Mouse (Mus musculus) thymus, postnatal 25 days (tissue): ENCODE measurements around the gene Nup214.

ENCODE experiments used
- DNase-seq: peaks from one replicate; pipeline ENCODE4 v3.0.0; 2022

The Nup214 gene

DNA sequence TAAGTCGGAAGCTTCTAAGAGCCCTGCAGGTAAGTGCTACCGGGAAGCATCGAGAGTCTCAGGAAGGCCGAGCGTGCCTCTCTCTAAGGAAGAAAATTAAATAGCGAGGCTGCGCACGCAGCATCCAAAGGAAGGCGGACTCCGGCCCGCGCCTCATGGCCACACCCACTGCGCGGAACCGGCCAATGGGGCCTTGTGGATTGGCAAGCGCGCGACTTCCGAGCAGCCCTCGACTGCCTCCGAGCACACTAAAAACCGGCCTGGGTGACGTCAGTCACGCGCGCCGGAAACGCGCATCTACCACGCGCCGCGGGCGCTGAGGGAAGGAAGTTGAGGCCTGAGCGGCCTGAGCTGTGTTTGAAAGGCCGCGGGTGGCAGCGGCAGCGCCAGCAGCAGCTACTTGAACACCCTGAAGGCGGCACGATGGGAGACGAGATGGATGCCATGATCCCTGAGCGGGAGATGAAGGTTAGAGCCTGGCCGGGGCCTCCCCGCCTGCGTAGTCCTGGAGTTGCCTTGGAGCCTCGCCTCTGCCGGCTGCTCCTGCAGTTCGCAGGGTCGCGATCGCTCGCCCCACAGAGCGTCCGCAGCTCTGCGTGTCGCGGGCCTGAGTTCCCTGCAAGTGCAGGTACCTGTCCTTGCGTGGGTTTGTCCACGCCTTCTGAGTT lies at the start of gene Nup214:
Gene Nup214, plus strand, starts transcription at position 296 of the 668 bp plus-strand sequence.
- DNase-seq, result peak; percentile 99

DNA sequence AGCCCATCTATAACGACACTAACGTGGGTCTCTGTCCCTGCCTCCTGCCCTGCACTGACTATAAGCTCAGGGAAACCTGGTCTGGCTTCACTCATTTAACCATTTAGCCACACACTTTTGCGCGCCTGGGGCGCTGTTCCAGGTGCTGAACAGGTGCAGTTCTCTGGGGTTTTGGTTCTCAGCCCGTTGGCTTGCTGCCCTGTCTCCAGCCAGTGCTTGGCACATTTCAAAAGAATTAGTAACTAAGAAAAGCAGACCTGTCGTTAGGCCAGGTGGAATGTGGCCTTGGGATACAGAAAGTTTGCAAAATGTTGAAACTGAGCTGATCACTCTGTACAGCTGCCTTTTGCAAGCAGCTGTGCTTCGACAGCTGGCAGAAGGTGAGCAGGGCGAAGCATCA lies 49.4 kb upstream of the Nup214 start:
- no peak for DNase-seq

DNA sequence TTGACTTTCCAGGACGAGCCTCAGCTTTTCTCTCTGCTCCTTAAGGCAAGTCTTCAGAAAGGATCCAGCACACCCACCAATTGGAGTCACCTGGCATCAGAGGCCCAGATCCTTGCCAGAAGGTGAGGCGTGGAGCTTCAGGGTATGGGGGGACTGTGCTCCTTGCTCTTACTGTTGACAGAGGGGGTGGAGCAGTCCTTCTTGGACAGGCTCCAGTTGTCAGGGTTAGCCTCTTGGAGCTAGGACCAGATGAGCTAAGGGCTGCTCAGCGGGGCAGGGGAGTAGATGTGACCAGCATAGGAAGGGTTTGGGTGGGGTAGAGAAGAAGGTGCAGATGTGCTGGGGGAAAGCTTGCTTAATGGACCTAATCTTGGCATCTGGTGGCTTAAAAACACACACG lies 48.3 kb upstream of the Nup214 start:
- no peak for DNase-seq

DNA sequence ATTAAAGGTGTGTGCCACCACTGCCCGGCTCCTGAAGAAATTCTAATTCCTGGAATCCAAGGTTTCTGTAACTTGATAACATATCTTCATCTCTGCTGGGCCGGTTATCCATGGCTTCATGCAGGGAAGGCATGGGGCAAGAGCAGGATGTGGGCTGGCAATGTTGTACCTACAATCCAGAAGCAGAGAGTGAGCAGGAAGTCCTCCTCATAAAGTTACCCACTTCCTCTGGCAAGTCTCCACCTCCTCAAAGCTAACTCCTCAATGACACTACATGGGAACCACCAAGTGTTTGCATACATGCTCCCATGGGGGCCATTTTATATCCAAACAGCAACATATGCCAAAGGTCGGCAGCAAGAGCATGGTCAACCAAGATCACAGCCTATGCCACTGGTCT lies 44.6 kb upstream of the Nup214 start:
- peak; percentile 24 for DNase-seq

DNA sequence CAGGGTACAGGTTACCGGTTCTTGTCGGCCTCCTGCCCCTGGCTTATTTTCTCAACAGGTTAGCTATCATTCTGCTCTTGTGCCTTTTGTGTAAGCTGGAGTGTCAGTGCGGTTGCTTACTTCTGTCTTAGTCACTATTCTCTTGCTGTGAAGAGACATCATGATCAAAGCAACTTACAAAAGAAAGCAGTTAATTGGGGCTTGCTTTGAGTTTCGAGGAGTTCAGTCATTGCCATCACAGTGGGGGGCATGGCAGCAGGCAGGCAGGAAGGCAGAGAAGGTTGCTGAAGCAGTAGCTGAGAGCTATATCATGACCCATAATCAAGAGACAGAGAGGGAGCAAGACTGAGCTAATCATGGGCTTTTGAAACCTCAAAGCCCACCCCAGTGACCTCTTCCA lies 39.7 kb upstream of the Nup214 start:
- DNase-seq, result no peak

DNA sequence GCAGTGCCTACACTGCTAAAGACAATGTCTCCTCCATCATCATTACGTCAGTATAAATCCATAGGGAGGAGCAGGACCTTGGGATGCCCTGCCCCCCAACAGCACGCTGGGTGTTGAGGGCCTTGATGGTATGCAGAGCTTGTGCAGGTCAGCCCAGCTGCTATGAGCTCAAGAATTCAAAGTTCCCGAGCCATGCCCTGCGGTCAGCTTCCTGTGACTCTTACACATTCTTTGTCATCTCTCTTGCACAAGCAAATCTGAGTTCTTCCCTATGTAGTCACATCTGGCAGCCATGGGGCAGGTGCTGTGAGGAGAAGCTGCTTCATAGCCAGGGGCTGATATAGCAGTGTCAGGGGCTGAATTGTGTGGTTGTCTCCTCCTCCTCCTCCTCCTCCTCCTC lies 39.2 kb upstream of the Nup214 start:
- DNase-seq, result no peak

DNA sequence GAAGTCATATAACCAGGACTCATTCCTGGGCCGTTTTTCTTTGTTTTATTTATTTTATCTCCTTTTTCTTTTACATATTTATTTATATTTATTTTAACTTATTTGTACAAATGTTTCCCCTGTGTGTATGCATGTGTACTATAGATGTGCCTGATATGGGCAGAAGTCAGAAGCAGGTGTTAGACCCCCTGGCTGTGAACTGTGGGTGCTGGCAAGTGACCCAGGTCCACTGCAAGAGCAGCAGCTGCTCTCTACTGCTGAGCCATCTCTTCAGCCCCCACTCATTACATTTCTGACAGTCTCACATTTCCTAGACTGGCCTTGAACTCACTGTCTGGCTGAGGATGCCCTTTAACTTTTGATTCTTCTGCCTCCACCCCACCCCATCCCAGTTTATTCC lies 35.9 kb upstream of the Nup214 start:
- no peak for DNase-seq

DNA sequence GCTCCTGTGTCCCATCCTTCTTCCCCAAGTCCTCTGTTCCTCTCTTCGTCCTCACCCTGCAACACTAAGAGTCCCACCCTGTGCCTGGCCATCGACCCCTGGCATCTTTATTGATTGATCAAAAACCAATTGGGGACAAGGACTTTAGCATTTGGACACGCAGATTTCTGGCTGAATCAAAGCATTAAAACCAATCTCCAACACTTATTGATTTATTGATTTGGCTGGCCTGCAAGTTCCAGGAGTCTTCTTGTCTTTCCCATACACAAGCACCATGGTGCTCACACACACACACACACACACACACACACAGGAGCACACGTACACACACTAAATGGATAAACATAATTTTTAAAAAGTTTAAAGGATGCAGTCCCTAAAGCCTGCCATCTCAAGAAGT lies 31.2 kb upstream of the Nup214 start:
- DNase-seq, result no peak

DNA sequence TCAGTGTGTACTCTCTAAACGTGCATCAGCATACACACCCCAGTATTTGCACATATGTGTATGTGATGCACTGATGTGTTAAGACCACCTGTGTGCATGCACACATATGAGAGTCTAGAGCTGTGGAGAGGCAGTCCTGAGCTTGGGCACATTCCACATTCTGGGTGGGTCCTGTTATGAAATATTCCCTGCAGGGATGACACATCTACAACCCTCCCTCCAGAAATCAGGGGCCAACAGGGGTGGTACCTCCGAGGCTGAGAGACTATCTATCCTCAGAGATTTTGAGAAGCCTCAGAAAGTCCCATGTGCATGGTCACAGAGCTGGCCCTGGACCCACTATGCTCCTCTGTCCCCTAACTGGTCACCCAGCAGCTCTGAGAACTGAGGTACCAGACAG lies 28.7 kb upstream of the Nup214 start:
- no peak for DNase-seq

DNA sequence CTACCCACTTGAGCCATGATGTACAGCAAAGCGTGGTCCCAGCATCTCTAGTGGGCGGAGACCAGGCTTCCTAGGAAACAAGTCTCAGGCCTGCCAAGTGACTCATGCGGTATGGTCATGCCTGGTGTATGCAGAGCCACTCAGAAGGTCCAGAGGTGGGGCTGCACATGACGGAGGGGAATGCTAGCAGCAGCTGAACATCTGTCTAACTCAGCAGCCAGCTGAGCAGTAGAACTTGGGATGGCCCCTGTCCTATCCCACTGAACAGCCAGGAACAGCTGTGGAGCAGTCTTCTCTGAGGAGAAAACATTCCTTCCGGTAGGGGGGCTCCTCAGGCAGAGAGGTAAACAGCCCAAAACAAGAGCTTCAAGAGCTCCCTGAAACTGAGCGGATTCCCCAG lies 25.8 kb upstream of the Nup214 start:
- DNase-seq, result no peak

DNA sequence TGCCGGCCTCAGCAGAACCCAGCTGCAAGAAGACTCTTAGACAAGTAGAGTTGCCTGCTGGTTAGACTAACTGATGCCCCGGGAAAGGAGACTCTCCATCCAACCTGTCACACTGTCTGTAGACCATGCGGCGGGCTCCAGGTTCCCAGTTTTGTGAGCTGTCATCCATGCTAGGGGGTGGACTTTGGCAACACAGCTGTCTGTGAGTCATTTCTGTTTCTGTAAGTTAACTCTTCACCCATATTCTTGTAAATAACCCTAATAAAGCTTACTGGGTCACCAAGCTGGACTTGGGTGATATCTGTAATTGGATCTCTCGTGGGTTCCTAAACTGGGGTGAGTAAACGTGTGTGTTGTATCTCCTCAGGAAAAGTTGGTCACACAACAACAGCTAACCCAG lies 25.4 kb upstream of the Nup214 start:
- no peak for DNase-seq

DNA sequence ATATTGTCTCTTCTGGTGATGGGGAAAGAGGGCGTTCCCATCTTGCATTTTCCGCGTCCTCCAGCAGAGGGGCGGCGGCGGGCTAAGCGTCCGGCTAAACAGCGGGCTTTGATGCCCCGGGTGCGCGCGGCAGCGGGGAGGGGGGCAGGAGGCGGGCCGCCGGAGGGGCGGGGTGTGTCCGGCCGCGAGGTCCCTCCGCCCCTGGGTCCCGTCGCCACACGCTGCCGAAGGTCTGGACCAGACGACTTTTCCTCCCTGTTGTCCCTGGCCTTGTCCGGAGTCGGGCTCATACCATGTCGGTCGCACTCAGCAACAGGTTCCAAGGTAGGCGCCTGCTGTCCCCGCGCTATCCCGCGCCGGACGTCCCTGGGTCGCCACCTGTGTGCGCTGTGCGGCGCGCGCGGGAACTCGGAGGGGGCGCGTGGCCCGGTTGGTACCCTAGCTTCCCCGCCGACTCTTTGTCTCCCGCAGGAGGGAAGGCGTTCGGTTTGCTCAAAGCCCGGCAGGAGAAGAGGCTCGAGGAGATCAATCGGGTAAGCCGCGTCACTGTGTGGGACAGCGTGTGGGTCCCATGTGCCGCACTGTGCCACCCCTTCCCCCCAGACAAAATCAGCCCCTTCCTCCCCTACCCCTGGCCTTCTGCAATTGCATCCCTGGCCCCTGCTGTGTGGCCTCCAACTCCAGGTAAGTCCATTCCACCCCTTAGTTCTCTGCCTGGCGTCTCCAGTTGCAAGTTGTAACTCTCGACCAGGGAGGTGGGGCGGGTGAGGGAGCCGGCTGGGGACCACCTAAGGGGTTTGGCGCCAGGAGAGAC lies 24.0 kb upstream of the Nup214 start, which contains the start of gene Aif1l:
Gene Aif1l, plus strand, starts transcription at position 82 of the 814 bp plus-strand sequence.
- peak; percentile 44 for DNase-seq

DNA sequence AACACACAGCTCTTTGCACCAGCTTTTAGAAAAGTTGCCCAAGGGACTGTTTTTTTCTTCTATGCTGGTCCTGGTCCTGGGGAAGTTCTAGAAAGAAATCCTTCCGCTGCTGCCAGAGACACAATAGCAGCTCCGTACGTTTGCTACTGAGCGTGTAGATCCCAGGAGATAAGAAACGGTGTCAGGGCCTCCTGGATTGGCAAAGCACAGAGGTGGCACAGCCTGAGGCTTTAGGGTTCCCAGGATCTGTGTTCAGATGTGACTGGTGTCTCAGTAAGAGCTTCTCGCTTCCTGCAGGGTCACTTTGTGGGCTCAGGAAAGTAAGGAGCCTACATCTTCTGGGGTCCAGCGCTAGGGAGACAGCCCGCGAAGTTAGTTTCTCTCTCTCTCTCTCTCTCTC lies 23.3 kb upstream of the Nup214 start:
- DNase-seq, result no peak

DNA sequence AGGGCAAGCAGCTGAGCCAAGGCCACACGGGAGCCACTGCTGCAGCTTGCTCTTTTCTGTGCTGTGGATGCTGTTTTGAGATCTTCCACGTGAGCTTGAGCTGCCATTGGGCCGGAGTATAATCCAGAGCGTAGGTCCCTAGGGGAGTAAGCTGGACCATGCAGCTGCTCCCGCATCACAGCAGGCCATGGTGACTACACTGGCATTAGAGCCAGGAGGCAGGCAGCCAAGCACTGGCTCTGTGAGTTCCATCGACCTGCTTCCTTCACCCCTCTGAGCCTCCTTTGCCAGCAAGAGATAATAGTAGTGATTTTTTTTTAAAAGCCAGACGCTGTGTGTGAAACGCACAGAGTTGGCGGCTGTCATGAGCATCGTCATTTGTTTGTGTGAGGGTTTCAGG lies 22.0 kb upstream of the Nup214 start:
- no peak for DNase-seq

DNA sequence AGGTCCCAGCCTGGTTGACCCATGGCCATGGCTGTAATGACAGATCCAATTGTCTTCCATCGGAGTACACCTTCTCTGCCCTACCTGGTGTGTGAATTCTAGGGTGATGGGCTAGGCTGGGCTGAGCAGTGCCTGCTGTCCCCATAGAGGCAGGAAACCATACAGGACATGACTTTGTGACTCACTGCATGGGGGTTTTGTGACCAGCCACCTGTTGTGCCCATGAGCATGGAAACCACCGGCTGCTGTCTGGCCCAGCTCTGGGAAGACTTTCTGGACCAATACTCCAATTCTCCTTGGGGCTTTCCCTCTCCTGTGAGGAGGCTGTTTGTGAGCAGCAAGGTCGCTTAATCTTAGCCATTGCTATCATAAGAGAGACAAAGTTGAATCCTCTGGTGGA lies 21.5 kb upstream of the Nup214 start:
- DNase-seq, result no peak

DNA sequence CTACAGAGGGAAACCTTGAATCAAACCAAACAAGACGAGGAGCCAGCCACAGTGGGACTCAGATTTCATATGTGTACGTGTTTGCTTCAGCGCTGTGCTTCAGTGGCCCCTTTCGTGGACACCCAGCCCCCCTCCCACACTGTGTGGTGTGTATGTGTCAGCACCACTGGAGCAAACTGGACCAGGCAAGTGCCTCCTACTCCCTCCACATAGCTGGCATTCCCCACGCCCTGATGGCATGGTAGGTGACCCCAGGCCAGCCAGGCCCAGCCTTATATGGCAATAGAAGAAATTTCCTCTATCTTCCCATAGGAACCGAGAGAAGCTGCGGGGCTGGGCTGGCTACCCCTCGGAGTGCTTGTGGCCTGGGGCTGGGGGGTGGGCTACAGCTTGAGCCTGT lies 20.5 kb upstream of the Nup214 start:
- DNase-seq, result no peak

DNA sequence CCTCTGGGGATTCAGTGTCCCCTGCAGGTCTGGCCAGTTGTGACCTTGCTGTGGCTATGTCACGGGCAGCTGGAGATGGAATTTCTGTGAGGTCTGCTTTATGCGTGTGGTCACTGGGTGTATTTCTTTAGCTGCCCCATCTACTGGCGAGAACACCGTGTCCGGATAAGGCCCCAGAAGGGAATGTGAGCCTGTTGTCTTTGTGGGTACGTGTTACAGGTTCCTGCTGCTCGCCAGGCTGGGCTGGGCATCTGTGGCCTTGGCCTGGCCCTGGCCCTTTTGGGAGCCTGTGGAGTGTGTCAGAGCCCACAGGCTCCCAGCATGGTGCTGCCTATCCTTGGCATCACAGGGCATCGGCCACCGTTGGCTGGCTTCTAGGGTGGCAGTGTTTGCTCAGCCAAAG lies 19.5 kb upstream of the Nup214 start:
- no peak for DNase-seq

DNA sequence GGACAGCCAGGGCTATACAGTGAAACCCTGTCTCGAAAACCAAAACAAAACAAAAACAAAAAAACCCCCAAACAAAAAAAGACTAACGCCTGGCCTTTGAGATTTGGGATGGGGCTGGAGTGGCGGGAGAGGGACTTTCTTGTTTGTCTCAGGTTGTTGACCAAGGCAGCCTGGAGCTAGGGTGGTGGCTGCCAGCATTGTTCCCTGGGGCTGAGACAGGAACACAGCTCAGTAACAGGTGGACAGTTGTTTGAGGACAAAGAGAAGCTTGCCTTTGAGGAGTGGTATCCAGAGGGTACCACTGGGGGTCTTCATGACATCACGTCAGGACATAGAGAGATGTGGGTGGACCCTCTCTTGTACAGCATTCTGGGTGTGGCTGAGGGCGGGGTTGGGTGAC lies 18.6 kb upstream of the Nup214 start:
- no peak for DNase-seq

DNA sequence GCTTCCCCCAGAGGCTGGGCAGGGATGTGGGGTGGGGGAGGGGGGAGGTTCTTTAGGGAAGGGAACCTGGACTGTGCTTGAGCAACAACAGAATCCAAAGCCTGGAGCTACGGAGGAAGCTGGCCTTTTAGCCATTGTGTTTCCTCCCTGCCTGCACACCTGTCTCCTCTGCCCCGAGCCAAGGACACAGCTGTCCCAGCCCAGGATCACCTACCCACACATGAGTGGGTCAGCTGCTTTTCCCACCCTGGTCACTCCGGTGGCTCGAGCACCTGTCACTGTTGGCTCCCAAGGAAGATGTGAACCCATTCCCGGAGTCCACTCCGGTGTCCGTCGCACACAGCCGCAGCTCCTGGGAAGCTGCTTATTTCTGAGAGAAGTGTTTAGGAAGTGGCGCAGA lies 17.0 kb upstream of the Nup214 start:
- DNase-seq, result no peak

DNA sequence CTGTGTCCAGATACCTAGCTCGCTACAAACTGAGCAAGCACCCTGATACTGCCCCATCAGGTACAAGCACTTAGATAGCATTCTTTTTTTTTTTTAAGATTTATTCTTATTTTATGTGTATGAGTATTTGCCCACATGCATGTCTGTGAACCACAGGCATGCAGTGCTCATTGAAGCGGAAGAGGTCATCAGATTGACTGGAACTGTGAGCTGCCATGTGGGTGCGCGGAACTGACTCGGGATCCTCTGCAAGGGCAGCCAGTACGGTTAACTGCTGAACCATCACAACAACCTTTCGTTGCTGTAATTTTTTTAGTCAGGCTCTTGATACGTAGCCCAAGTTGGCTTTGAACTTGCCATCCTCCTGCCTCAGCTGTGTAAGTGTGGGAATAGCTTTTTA lies 13.2 kb upstream of the Nup214 start:
- no peak for DNase-seq

DNA sequence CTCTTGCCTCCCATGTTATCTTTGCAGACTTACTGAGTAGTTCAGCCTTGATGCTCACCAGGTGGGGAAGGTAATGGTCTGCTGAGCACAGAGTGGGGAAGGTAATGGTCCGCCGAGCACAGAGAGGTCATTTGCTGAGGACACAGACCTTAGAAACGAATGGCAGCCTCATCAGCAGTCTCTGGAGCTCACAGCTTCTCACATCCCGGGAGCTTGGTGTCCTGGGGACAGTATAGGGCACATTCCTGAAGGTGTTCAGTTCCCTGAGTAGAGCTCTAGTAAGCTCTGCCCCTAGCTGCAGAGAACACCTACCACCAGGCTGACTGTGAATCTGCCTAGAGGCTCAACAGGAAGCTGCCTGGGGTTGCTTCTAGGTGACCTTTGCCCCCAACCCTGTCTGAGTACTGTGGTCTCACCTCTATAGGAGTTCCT lies 12.4 kb upstream of the Nup214 start:
- DNase-seq, result no peak

DNA sequence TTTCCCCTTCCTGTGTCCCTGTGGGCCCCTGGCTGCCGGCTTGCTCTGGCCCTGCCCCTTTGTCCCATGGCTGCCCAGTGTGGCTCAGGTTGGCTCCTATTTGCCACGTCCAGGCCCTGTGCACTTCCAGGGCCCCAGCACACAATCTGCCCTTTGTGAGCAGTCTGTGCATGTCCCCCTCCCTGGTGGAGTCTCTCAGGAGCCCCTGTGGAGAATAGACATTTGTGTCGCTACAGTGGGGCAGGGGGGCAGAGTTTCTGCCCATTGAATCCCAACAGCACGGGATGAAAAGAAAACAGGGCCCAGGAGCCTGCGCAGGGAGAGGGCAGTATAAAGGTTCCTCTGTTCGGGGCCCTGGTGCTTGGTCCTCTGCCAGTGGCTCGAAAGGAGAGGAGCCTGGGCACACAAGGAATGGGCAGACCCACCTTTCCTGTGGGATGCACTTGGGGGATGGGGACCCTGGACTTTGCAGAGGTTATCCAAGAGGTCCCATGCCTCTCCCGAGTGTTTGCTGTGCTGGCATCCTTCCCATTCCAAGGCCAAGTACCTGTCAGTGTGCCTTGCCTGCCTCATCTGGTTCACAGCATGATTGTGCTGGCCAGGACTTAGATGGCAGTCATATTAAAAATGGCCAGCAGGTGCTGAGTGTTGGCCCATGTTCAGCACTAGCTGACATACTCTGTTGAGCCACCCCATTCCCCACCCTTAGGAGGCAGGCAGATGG lies 11.6 kb upstream of the Nup214 start:
- no peak for DNase-seq

DNA sequence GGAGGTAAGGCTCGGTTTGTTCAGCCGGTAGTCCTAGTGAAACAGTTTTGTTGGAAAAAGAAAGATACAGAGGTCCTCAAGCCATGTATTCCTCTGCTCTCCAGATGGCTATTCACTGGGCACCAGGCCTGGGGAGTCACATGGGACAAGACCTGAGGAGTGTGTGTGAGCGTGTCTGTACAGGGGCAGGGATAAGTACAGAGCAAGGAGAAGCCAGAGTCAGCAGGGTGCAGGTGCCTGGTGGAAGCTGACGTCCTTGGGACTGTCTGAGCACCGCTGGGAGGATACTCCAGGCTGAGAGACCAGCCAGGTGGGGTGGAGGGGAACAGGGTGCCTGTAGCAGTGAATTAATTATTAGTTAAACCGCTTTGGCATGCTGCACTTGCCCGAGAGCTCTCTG lies 10.7 kb upstream of the Nup214 start:
- no peak for DNase-seq

DNA sequence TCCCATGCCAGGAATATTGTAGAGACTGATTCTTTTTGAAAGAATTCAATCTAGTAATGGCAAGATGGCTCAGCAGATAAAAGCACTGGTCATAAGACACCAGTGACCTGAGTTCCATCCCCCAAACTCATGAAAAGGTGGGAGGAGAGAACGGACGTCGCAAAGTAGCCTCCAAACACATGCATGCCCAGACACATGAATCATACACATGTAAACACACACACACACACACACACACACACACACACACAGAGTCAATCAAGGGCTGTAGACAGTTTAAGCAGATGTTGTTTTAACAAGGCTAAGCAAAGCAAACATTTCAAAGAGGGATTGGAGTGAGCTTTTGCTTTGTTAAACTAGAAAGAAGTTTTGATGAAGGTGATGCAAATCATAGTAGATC lies 10.0 kb upstream of the Nup214 start:
- no peak for DNase-seq
